Mouse (Mus musculus) liver, adult 2 months (tissue): Measurements from ENCODE around the gene Acer2.

Experiments used
- CTCF ChIP-seq: fragments of 200-500 bp; IDR thresholded peaks from 2 replicates; pipeline ENCODE4 v1.5.1; 2011; ENCODE audit warnings: low read depth, low read length, control low read depth
- POLR2A ChIP-seq: fragments of 200-500 bp; IDR thresholded peaks from 2 replicates; pipeline ENCODE4 v1.6.1; 2011; ENCODE audit warnings: low read length, control low read depth; ENCODE audit not compliant: insufficient read depth; ENCODE audit errors: extremely low read depth

- TF ChIP-seq CTCF = no peak
- TF ChIP-seq POLR2A = no peak
These were observed 62.0 kb downstream of the Acer2 start for GRCm38 (mm10) chr4:86936217-86936616.
